Mouse (Mus musculus): Measurements from ENCODE around the gene Cfap299. TPM values are rescaled to one million over a fixed set of nuclear protein-coding genes. Genes with fewer than 3 reads are reported as not detected.

The Cfap299 gene
- total RNA-seq, 4 experiments from 2014 or later, result not detected

GRCm38 (mm10) chr5:98380360-98380759, 51.3 kb downstream of the Cfap299 start:
- no peak for DNase-seq

DNA sequence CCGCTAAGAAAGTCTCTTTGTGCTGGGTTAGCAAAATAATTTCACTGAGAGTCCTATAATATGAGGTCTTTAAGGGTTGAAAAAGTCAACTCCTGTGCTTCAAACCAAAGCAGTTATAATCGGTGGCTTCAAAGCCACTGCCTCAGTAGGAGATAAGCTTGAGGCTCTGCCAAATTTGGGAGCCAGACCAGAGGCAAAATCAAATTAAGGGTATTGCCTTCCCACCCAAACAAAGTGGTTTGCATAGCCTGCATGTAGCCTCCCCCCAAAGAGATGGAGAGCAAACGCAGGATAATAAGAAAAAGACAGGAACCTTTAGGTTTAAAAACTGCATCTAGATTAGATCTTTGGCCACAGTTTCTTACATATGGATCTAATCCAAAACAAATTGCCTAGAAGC, 58.0 kb downstream of the Cfap299 start:
- DNase-seq, result no peak

DNA sequence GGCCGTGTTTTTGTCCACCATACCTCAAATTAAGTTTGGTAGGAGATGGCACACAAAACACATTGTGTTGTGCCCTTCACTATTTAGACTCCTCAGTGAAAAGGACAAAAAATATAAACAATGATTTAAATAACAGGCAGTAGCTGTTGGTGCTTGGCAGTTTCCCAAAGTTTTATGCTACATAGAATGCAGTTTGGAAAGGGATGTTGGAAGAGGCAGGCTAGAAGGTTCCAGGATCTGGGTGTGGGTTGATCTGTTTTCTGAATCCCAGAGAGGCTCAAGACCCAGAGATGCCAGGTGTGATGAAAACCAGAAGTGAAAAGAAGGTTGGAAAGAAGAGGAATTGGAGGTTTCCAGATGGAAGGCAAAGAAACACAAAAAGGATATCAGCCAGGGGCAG, 73.1 kb downstream of the Cfap299 start:
- DNase-seq, result no peak

GRCm38 (mm10) chr5:98410060-98410459, 81.0 kb downstream of the Cfap299 start:
- DNase-seq, result no peak

GRCm38 (mm10) chr5:98416385-98417145, 87.5 kb downstream of the Cfap299 start:
- no peak for DNase-seq

- peak; percentile 12 for DNase-seq
Measured at GRCm38 (mm10) chr5:98424965-98425364, 95.9 kb downstream of the Cfap299 start.

DNA sequence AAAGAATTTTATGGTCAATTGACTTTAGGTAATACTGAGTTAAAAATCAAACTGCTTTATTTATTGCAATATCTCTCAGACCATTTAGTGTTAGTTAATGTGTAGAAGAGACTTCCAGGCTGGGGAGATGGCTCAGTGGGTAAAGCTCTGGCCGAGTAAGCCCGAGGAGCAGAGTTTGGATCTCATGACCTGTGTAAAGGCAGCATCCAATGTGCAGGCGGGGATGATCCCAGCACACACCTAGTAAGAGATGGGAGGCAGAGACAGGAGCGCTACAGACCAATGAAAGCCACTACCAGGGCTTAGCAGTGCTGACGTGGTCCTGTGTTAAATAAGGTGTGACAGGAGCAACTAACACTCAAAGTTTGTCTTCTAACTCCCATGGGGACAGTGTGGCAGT, 97.0 kb downstream of the Cfap299 start:
- DNase-seq, result no peak

DNA sequence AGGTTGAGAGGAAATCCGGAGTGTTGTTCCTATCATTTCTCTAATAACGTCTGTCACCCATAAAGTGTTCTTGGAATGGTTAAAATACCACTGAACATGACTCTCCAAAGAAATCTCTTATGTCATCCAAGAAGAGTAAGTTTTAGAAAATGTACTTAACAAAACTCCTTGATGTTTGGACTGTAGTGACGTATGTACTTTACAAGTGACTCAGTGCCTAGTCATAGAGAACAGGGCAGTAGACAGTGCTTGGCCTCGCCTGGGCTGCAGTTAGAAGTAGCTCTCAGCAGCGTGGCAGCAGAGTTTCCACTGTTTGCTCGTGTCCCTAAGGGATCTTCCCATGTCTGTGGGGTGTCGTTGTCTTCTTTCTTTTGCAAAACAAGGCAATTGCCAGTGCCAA, 101.0 kb downstream of the Cfap299 start:
- DNase-seq, result peak; percentile 24

GRCm38 (mm10) chr5:98438686-98439085, 109.6 kb downstream of the Cfap299 start:
- DNase-seq, result no peak

- no peak for DNase-seq
Measured at GRCm38 (mm10) chr5:98446771-98447462, 117.8 kb downstream of the Cfap299 start.

DNA sequence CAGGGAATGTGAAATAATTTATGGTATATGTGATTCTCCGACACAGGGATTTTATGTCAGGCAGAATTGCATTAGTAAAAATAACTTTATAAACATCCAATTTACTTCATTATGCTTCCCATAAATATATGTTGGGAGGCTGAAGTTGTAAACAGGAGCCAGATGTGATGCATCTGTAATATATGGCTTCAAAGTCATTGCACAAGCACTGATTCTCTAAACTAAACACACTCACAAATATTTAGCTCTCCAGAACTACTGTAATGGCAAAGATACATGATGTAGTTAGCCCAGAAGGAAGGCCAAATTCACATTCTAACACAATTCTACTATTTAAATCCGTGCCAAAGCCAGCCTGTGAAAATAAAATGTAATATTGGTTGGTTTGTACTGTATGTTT, 120.8 kb downstream of the Cfap299 start:
- no peak for DNase-seq

DNA sequence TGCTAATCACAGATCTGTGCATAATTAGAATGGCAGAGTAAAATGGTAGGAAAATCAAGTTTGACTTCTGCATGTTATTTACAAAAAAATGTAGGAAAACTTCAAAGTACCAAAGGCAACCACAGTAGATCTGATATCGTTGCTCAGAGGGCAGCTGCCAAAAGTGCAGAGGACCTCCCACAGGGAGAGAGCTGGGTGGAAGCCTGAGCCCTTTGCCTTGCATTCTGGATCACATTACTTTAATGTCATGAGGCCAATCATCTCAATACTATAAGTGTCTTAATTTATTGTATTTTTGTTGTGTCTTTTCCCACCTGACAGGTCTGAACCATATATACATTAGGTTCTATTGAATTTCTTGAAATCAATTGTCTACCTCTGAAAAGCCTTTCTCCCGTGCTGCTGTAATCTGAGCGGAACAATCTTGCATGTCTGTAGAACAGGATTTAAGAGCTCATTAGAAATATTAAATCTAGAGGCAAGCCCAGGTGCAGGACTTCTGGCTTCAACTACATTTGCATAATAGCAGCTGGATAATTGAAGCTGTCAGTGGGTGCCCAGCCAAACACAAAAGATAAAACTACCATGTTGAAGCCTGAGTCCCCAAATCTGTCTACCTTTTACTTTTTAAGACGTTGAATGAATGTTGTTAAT, 137.9 kb downstream of the Cfap299 start:
- no peak for DNase-seq

GRCm38 (mm10) chr5:98470052-98470451, 140.9 kb downstream of the Cfap299 start:
- DNase-seq, result no peak

- no peak for DNase-seq
Measured at GRCm38 (mm10) chr5:98476539-98476938, 147.4 kb downstream of the Cfap299 start.

DNA sequence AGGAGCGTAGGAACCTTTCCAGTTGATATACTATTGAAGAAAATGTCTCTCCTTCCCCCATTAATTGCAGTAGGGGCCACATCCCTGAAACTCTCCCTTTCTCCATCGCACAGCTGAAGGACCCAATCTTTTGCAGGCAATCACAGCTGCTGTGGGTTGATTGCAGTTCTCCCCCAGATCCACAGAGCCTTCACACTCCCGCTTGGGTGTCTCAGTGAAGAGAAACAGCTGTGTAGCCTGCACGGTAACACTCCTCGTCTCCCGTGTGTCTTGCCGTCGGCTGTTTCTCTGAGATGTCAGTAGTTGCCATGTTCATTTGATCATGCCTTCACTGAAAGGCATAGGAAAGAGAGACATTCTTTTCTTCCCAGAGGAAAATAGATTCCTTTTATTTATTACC, 148.2 kb downstream of the Cfap299 start:
- DNase-seq, result no peak

GRCm38 (mm10) chr5:98483507-98483906, 154.4 kb downstream of the Cfap299 start:
- DNase-seq, result no peak

DNA sequence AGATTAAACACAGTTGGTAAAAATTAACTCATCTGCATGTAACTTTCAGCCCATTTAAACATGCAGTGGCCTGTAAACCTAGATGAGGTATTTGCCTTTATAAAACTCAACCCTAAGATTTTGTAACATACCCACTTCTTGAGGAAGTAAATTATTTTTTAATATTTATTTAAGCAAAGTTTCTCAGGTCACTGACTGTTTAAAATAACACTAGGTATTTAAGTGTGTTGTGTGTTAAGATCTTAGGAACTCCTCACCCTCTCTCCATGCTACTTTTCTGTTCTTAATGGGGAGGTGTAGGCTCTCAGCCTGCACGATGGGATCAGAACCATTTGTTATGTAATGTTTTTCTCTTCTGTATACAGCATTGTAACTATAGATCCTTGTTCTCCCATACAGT, 156.1 kb downstream of the Cfap299 start:
- DNase-seq, result no peak

GRCm38 (mm10) chr5:98498317-98498716, 169.2 kb downstream of the Cfap299 start:
- no peak for DNase-seq

DNA sequence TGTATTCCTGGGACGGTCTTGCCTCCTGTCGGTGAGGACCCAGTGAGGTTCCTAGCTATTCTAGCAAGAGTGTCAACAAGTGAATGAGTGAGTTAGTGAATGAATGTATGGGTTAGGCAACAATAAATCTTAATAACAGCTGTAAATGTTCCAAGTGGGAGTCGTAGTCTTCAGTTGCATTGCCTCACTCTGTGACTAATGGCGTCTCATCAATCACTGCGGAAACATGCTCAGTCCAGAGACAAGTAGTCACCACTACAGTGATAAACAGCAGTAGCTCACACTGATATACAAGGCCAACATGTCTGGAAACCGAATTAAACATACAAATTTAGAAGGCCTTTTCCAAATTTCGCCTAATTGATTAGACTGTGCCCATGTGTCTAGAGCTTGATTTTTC, 187.1 kb downstream of the Cfap299 start:
- peak; percentile 8 for DNase-seq

DNA sequence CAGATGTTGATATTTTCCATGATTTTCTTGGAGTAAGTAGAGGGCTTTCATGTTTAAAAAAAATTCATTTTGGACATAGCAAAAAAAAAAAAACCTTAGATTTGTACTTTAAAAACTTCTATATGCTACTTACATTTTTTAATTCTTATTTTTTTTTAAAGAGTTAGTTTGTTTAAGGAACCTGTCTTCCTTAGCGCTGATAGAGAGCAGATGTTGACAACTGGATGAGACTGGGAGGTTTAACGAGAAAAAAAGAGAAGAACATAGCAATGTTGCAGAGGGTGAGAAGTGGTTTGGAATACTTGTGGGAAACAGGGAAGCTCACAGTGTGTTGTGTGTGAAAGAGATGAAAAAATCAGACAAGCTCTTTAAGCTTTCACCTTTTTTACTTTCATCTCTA, 191.0 kb downstream of the Cfap299 start:
- DNase-seq, result no peak

GRCm38 (mm10) chr5:98522270-98522977, 193.3 kb downstream of the Cfap299 start:
- no peak for DNase-seq

DNA sequence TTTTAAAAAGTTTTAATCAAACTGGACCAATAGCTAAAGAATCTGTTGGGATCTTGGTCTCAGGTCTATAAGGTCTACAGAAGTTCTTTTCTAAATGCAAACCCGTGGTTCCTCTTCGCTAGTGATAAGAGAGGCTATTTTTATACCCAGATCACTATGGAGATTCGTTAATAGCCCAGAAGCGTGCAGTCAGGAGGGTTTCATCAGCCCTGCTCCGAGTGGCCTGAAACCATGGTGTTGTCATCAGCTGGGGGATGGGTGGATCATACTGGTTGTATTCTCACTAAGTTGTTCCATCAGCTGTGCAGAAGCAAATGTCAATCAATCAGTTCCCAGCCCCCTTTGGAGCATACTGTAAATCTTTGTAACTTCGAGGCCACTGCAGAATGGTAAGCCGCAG, 193.9 kb downstream of the Cfap299 start:
- no peak for DNase-seq

- DNase-seq, result no peak
Measured at GRCm38 (mm10) chr5:98523783-98524182, 194.7 kb downstream of the Cfap299 start.

Data from adrenal gland, adult 8-10 months (tissue).